Mouse (Mus musculus) thymus, adult 2 months (tissue): Measurements from ENCODE around the gene St6galnac5.

Experiments
- CTCF ChIP-seq: fragments of 200-500 bp; IDR thresholded peaks from 2 replicates; pipeline ENCODE4 v1.5.1; 2012; ENCODE audit warnings: mild to moderate bottlenecking, control low read depth, low read length, moderate library complexity, borderline replicate concordance; ENCODE audit not compliant: control insufficient read depth, poor library complexity, insufficient read depth; ENCODE audit errors: extremely low read depth
- POLR2A ChIP-seq: fragments of 200-500 bp; IDR thresholded peaks from 2 replicates; pipeline ENCODE4 v1.6.1; 2012; ENCODE audit warnings: mild to moderate bottlenecking, low read length, control low read depth, moderate library complexity; ENCODE audit not compliant: control insufficient read depth, poor library complexity, insufficient read depth; ENCODE audit errors: extremely low read depth

DNA sequence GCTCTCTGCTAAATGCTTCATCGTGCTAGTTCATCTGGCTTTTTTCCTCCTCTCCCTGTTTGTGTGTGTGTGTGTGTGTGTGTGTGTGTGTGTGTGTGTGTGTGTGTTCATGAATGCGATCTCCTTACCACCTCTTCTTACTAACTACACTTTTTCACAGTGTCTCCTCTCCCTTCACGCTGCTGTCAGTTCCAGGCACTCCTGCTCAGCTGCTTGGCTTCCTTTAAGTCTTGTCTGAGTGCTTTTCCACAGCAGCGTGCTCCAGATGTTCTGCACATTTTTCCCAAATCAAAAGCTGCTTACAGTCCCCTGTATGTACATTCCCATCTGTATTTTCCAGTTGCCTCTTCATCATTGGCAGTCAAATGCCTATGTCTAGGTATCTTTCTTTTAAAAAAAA is 189.0 kb downstream of the St6galnac5 start:
- TF ChIP-seq CTCF, result no peak
- TF ChIP-seq POLR2A, result no peak
